ENCODE assay signal across 20 mouse cellular contexts in genomic region chr5:147493205-147493604, GRCm38 (mm10).
A peak's percentile ranks its signal among the peaks of the same experiment; 100 is the strongest.
DNase-seq lines count a peak whose midpoint lies in the region; ATAC-seq and TF ChIP-seq lines count a peak whose summit lies in the region.
"Had no signal": no experiment of that assay in that cellular context is flagged by ENCODE, and none has a peak within 500 bp of the region (broad histone marks: within the 10 kb centered on the region; RNA-seq: fewer than 3 reads in every experiment).

No protein-coding gene starts in this region.

- TF ChIP-seq CTCF in lung, postnatal 0 days (IDR thresholded peaks at IDR 0.05): no peak
- no peak for TF ChIP-seq CTCF in Patski (IDR thresholded peaks at IDR 0.05)

- CTCF ChIA-PET in Patski (lab: Charles Lee): interaction anchor here (1.6 to 2.8 kb wide), 3 partner anchors 10 to 20 kb away, joined by 3 to 10 read pairs (median 5); no protein-coding TSS in a partner anchor

- no peaks in the 10 kb centered on the region for H3K9me3 ChIP-seq in lung, postnatal 0 days (ENCODE audit: low read length)
- no peaks in the 10 kb centered on the region for H3K9me3 ChIP-seq in midbrain, embryonic 10.5 days (replicated peaks)
- H3K9me3 ChIP-seq: embryonic facial prominence, embryonic 12.5 days; intestine, embryonic 15.5 days; limb, embryonic 13.5 days; neural tube, embryonic 12.5 days had no signal

- no peaks in the 10 kb centered on the region for H3K27me3 ChIP-seq in lung, postnatal 0 days (replicated peaks; ENCODE audit: insufficient read depth, low read length)
- no peaks in the 10 kb centered on the region for H3K27me3 ChIP-seq in Patski
- H3K27me3 ChIP-seq in midbrain, embryonic 10.5 days (ENCODE audit: low read depth, poor library complexity, severe bottlenecking): no peaks in the 10 kb centered on the region
- H3K27me3 ChIP-seq: embryonic facial prominence, embryonic 12.5 days; intestine, embryonic 15.5 days; limb, embryonic 13.5 days; neural tube, embryonic 12.5 days had no signal

- H3K4me1 ChIP-seq in lung, postnatal 0 days (ENCODE audit: insufficient read depth, low read depth, low read length): no peaks in the 10 kb centered on the region
- H3K4me1 ChIP-seq in midbrain, embryonic 10.5 days: no peaks in the 10 kb centered on the region
- H3K4me1 ChIP-seq: embryonic facial prominence, embryonic 12.5 days; intestine, embryonic 15.5 days had no signal

- H3K36me3 ChIP-seq in lung, postnatal 0 days (ENCODE audit: insufficient read depth, low read length): no peaks in the 10 kb centered on the region
- peaks cover 9% of the 10 kb centered on the region; the same call in 1 of the 2 replicates for H3K36me3 ChIP-seq in midbrain, embryonic 10.5 days
- H3K36me3 ChIP-seq: embryonic facial prominence, embryonic 12.5 days; intestine, embryonic 15.5 days; limb, embryonic 13.5 days had no signal

- no peak overlapping the region for H3K27ac ChIP-seq in lung, postnatal 0 days (ENCODE audit: low read length)
- no peak overlapping the region for H3K27ac ChIP-seq in midbrain, embryonic 10.5 days (replicated peaks)
- H3K27ac ChIP-seq: embryonic facial prominence, embryonic 12.5 days; heart, adult 2 months; hindbrain, embryonic 14.5 days; intestine, embryonic 15.5 days; kidney, postnatal 0 days; limb, embryonic 13.5 days; neural tube, embryonic 12.5 days had no signal

- in situ Hi-C loops in Patski (cut with MboI; ENCODE audit: low pct_unique_long_range_greater_than_20kb): no loop called here

- no peak overlapping the region for H3K9ac ChIP-seq in lung, postnatal 0 days (replicated peaks; ENCODE audit: low read depth)
- H3K9ac ChIP-seq: embryonic facial prominence, embryonic 12.5 days; hindbrain, embryonic 14.5 days; intestine, embryonic 15.5 days; limb, embryonic 13.5 days; neural tube, embryonic 12.5 days had no signal

- POLR2A ChIA-PET in Patski (lab: Charles Lee): no interaction called here

- no peak for TF ChIP-seq EP300 in lung, postnatal 0 days (IDR thresholded peaks at IDR 0.05)

- 0 out of 2 replicates have a peak, but pooled peaks have one; percentile 21 for ATAC-seq in lung, postnatal 0 days
- ATAC-seq in Patski: peak; percentile 92
- ATAC-seq in megakaryocyte progenitor cell, adult 5-6 weeks (replicated peaks; ENCODE audit: poor library complexity): peak; percentile 29
- ATAC-seq: intestine, embryonic 15.5 days had no signal

- no peak overlapping the region for H3K4me3 ChIP-seq in lung, postnatal 0 days (ENCODE audit: low read depth, low read length)
- no peak overlapping the region for H3K4me3 ChIP-seq in midbrain, embryonic 10.5 days
- H3K4me3 ChIP-seq: embryonic facial prominence, embryonic 12.5 days; heart, adult 2 months; intestine, embryonic 15.5 days; limb, embryonic 13.5 days; neural tube, embryonic 12.5 days had no signal

- peak; percentile 20 for DNase-seq in lung, postnatal 0 days (ENCODE audit: low spot score)
- DNase-seq in lung, adult 18-20 months: no peak
- DNase-seq in Patski (ENCODE audit: low read depth, low spot score): peak; percentile 37
- DNase-seq in liver: peak; percentile 27
- no peak for DNase-seq in midbrain, embryonic 10.5 days (ENCODE audit: low spot score)
- DNase-seq in thymus, postnatal 14 days: no peak
- DNase-seq in cerebellum, adult 11-12 months: no peak
- DNase-seq: cerebellum, adult 11 months; cerebellum, postnatal 36 days; heart, adult 2 months; layer of hippocampus, adult 9-11 months; lung, postnatal 10 days; right cerebral cortex, postnatal 14 days had no signal

- no peak overlapping the region for H3K4me2 ChIP-seq in lung, postnatal 0 days (replicated peaks; ENCODE audit: low read depth, low read length)
- H3K4me2 ChIP-seq: embryonic facial prominence, embryonic 12.5 days; hindbrain, embryonic 14.5 days; intestine, embryonic 15.5 days; limb, embryonic 13.5 days; neural tube, embryonic 12.5 days had no signal

- WGBS in lung, postnatal 0 days: 70% methylated on average over 1 of the region's 1 CpGs
- 77% methylated on average over 1 of the region's 1 CpGs for WGBS in midbrain, embryonic 10.5 days

Comparison
In these comparisons a context has a peak if more than half of its experiments do, and no peak if none do; other contexts are left out.
1. DNase-seq: peak in lung, postnatal 0 days (single experiment), Patski (single experiment) and liver (single experiment); none in lung, adult 18-20 months (0 of 2), midbrain, embryonic 10.5 days (single experiment), thymus, postnatal 14 days (single experiment) and cerebellum, adult 11-12 months (single experiment).
2. ATAC-seq: peak in every context shown above with its lines; median percentile 92 in Patski; 29 in megakaryocyte progenitor cell, adult 5-6 weeks; 21 in lung, postnatal 0 days.